Mouse (Mus musculus): ENCODE data around the gene Mmp25.

The Mmp25 gene

GRCm38 (mm10) chr17:23644613-23645495, at the start of gene Mmp25:
TSS of gene Mmp25 (minus strand) at chr17:23645277.
- no peak for DNase-seq (ENCODE audit: low spot score in 2 of 2)

GRCm38 (mm10) chr17:23694491-23694890, 49.4 kb upstream of the Mmp25 start:
- no peak for DNase-seq (ENCODE audit: low spot score in 2 of 2)

DNA sequence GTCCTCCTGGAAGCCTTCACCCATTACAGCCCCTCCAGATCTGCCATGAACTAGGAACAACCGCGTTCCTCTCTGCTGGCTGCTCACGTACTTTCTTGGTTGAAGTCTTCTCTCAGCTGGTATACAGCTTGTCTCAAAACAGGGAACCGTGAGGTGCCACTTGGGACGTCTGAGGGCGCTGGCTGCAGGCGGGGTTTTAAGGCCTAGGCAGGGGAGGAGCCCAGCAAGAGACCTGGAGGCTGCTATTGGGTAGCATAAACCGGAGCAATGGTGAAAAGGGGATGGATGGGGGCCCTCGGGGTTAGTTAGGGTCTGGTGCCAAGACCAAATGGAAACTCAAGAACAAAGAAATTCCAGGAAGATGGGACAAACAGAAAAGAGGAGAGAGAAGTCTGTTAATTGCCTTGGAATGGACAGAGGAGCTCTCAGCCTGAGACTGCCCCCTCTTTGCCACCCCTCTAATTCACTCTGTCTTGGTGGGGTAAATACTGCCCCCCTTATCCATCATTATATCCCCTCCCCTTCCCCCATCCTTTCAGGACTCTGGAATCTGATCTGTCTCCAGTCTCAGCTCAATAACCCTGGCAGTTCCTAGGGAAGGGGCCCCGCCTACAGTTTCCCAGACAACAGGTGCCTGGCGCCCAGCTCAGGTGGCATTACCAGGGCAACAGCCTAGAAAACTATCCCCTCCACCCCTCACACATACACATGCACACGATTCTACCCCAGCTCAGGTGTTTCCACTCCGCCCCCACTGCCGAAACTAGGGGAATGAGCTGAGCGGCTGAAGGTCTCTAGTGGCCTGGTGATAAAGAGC, 39.0 kb upstream of the Mmp25 start, which contains the start of gene Cldn9:
Gene Cldn9, minus strand, starts transcription at position 171 of the 817 bp plus-strand sequence.
- no peak for DNase-seq (ENCODE audit: low spot score in 2 of 2)

DNA sequence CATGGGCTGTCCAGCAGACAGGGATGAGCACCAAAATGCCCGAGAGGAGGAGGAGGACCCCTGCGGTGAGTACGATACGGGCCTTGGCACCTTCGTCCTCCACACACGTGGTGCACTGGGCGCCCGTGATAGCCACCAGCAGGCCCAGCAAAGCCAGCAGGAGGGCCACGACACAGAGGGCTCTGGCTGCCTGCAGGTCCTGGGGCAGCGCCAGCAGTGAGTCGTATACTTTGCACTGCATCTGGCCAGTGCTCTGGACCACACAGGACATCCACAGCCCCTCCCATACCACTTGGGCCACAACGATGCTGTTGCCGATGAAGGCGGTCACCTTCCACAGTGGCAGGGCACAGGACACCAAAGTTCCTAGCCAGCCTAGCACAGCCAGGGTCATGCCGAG, 38.1 kb upstream of the Mmp25 start:
- no peak for DNase-seq (ENCODE audit: low spot score in 2 of 2)

- DNase-seq (ENCODE audit: low spot score in 2 of 2), result no peak
Observed at GRCm38 (mm10) chr17:23682530-23682929, 37.5 kb upstream of the Mmp25 start.

DNA sequence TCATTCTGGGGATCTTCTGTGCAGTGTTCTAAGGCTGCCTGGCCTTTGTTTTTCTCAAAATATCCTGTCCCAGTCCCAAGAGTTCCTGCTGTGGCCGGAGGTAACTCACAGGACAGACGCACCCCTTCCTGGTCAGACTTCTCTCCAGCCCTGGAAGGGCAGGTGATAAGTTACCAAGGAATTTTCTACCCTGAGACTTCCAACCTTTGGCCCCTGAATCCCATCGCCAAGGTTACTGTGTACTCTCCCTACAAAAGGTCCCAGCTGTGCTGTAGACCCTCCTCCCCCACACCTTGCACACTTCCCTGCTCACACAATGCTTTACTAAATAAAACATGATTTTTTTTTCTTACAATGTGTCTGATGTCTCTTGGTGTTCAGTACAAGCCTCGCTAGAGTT, 37.0 kb upstream of the Mmp25 start:
- DNase-seq (ENCODE audit: low spot score in 2 of 2), result no peak

DNA sequence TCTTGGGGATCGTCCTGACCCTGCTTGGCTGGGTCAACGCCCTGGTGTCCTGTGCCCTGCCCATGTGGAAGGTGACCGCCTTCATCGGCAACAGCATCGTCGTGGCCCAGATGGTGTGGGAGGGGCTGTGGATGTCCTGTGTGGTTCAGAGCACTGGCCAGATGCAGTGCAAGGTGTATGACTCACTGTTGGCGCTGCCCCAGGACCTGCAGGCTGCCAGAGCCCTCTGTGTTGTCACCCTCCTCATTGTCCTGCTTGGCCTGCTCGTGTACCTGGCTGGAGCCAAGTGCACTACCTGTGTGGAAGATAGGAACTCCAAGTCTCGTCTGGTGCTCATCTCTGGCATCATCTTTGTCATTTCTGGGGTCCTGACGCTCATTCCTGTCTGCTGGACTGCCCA, 36.0 kb upstream of the Mmp25 start:
- DNase-seq (ENCODE audit: low spot score in 2 of 2), result no peak

DNA sequence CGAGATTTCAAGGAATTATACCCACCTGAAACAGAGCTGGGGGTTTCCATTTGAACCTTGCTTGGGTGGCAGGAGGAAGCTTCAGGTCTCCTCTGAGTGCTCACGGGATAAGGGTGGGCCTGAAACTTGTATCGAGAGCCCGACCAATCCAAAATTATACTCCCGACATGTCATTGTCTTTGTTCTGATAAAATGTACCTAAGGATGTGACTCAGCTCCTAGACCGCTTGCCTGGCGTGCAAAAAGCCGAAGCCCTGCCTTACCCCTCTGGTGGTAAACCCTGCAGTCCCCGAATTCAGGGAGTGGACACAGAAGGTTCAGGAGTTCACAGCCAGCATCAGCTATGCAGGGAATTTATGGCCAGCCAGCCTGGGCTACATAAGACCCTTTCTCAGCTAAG, 35.3 kb upstream of the Mmp25 start:
- DNase-seq (ENCODE audit: low spot score in 2 of 2), result no peak

DNA sequence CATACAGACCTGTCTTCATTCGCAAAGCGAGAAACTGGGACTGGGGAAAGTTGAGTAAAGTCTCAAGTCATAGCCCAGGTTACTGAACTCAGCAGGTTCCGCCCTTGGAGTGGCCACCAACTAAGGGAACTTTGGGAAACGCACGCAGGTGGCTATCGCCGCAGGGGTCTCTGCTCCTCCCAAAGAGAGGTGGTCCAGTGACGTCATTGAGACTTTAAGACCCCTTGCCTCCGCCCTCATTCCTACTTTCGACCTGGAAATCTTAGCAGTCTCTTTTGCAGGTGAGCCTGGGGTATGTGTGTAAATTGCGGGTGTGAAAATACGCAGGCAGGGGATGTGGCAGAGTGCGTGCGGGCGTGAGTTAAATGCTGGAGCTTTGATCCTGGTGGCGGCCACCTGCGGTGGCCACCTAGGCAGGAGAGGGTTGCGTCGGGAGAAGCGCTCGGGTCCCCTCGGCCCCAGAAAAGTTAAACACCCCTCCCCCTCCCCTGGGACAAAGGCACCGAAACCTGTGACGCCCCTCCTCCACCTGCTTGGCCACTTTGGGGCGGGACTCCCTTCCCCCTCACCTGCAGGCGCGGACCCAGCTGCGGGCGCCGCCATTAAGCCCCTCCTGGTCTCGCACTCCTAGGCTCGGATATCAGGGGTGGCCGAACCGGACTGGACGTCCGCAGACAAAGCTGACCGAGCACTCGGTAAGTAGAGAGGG, 34.2 kb upstream of the Mmp25 start, which contains the start of gene Cldn6:
Gene Cldn6, plus strand, starts transcription at position 123 of the 709 bp plus-strand sequence.
- DNase-seq (ENCODE audit: low spot score in 2 of 2), result no peak

DNA sequence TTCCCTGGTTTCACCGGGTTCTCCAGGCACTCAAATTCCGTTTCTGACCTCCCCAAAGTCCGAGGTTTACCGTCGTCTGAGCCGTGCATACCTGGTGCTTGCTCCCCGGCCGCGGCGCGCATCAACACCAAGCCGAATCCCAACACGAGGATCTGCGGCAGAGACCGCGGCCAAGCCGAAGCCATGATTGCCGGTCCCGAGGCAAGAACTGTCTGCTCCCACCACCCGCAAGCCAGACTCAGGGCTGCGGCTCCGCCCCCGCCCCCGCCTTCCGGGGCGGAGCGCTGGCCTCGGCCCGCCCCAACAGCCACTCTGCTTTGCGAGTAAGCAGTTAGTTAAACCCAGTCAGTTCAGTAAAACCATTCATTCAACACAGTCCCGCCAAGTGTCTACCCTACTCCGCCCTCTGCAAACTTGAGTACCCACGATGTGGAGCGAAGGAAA, 32.2 kb upstream of the Mmp25 start, which contains the start of gene Tnfrsf12a:
Gene Tnfrsf12a, minus strand, starts transcription at position 233 of the 444 bp plus-strand sequence.
- DNase-seq (ENCODE audit: low spot score in 2 of 2), result peak; percentile 78 to 81

DNA sequence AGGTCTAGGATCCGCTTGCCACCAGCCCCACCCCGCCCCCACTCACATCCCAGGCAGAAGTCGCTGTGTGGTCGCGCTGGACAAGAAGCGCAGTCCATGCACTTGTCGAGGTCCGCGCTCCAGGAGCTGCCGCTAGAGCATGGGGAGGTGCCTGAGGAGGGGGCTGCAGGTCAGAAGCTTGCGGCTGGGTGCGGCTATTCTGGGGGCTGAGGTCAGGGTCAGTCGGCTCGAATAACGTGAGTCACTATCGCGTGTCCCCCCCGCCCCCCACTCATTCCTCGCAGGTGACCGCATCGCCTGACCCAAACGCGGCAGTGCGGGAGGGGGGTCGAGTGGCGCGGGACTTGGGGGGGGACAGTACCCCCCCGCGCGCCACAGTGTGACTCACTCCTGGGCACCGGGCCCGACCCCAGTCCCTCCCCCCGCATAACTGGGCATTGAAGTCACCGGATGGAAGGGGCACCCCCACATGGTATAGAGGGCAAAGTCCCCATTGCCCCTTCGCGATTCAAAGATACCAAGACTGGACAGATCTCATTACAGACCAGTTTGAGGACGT, 31.5 kb upstream of the Mmp25 start:
- no peak for DNase-seq (ENCODE audit: low spot score in 2 of 2)

GRCm38 (mm10) chr17:23675564-23676281, 30.6 kb upstream of the Mmp25 start:
- no peak for DNase-seq (ENCODE audit: low spot score in 2 of 2)

GRCm38 (mm10) chr17:23675127-23675526, 30.1 kb upstream of the Mmp25 start:
- DNase-seq (ENCODE audit: low spot score in 2 of 2), result no peak

- no peak for DNase-seq (ENCODE audit: low spot score in 2 of 2)
Observed at GRCm38 (mm10) chr17:23674271-23674952, 29.3 kb upstream of the Mmp25 start.

GRCm38 (mm10) chr17:23673424-23674073, 28.5 kb upstream of the Mmp25 start, which contains the start of the genes Hcfc1r1 and Thoc6:
TSS of gene Hcfc1r1 (plus strand) at chr17:23673596.
TSS of gene Thoc6 (minus strand) at chr17:23673882.
- DNase-seq (ENCODE audit: low spot score in 2 of 2), result peak; percentile 90 to 92

DNA sequence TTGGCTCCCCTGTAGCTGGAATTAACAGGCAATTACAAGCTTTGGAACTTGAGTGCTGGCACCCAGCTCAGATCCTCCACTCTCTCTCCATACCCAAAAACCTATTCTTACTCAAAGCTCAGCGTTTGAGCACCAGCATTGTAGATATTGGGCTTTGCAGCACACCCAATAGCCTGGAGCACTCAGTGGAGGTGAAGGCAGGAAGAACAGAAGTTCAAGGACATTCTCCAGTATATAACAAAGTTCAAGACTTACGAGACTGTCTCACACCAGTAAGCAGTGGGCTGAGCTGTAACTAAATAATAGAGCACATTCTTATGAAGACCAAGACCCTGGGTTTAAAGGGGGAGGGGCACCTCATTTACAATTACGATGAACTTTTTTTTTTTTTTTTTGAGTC, 27.7 kb upstream of the Mmp25 start:
- DNase-seq (ENCODE audit: low spot score in 2 of 2), result no peak

DNA sequence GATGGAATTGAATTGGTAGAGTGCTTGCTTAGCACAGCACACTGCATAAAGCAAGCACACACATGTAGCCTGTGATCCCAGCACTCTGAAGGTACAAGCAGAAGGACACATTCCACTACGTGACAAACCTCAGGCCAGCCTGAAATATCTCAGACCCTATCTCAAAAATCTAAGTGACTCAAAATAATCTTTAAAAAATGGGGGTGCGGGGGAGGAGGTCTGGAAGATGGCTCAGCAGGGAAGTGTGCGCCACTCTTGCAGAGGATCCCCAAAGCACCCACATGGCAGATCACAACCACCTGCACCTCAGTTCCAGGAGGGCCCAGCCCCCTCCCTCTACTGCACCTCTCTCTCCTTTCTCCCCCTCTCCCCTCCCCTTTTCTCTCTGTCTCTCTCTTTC, 26.4 kb upstream of the Mmp25 start:
- no peak for DNase-seq (ENCODE audit: low spot score in 2 of 2)

- DNase-seq (ENCODE audit: low spot score in 2 of 2), result no peak
Observed at GRCm38 (mm10) chr17:23670516-23671074, 25.5 kb upstream of the Mmp25 start.

GRCm38 (mm10) chr17:23665511-23665910, 20.4 kb upstream of the Mmp25 start:
- no peak for DNase-seq (ENCODE audit: low spot score in 2 of 2)
